Mouse (Mus musculus): ENCODE measurements at regions not wholly inside any gene's neighbourhood (a gene's known extent, or its start where the extent isn't known, plus 50 kb on each side); places are given as distances from the start of the nearest gene placed in this dataset.

- H3K4me3 ChIP-seq: no peak overlapping the region
- H3K27me3 ChIP-seq (ENCODE audit: control insufficient read depth, insufficient read depth, low read length): no peaks in the 10 kb centered on the region
- DNase-seq: no peak
- no peak overlapping the region for H3K9ac ChIP-seq (ENCODE audit: low read depth, low read length)
- H3K79me2 ChIP-seq (replicated peaks; ENCODE audit: control insufficient read depth, insufficient read depth, low read length): no peaks in the 10 kb centered on the region
- intact Hi-C loops (cut with DNase I): no loop called here
- no peaks in the 10 kb centered on the region for H3K36me3 ChIP-seq (ENCODE audit: control insufficient read depth, insufficient read depth, low read length)
- H3K4me1 ChIP-seq (ENCODE audit: control insufficient read depth, insufficient read depth, low read length): no peaks in the 10 kb centered on the region
- H3K27ac ChIP-seq: no peak overlapping the region
- WGBS: 59% methylated on average over 9 of the region's 9 CpGs
- TF ChIP-seq CTCF (IDR thresholded peaks at IDR 0.05): no peak
- TF ChIP-seq EP300 (IDR thresholded peaks at IDR 0.05; ENCODE audit: insufficient read depth, low read depth, low read length): no peak
- no peak for TF ChIP-seq POLR2A (IDR thresholded peaks at IDR 0.05; ENCODE audit: insufficient read depth, low read depth, low read length)
Observed at GRCm38 (mm10) chr1:36012081-36012765, 56.0 kb upstream of the Hs6st1 start.

- H3K36me3 ChIP-seq (ENCODE audit: control insufficient read depth, insufficient read depth, low read length): no peaks in the 10 kb centered on the region
- H3K4me3 ChIP-seq: no peak overlapping the region
- 72% methylated on average over 11 of the region's 11 CpGs for WGBS
- H3K27me3 ChIP-seq (ENCODE audit: control insufficient read depth, insufficient read depth, low read length): no peaks in the 10 kb centered on the region
- DNase-seq: no peak
- H3K79me2 ChIP-seq (replicated peaks; ENCODE audit: control insufficient read depth, insufficient read depth, low read length): no peaks in the 10 kb centered on the region
- intact Hi-C loops (cut with DNase I): no loop called here
- H3K9ac ChIP-seq (ENCODE audit: low read depth, low read length): no peak overlapping the region
- TF ChIP-seq EP300 (IDR thresholded peaks at IDR 0.05; ENCODE audit: insufficient read depth, low read depth, low read length) (no peak), CTCF (IDR thresholded peaks at IDR 0.05) (no peak), POLR2A (IDR thresholded peaks at IDR 0.05; ENCODE audit: insufficient read depth, low read depth, low read length) (no peak)
- no peak overlapping the region for H3K27ac ChIP-seq
- no peaks in the 10 kb centered on the region for H3K4me1 ChIP-seq (ENCODE audit: control insufficient read depth, insufficient read depth, low read length)
Observed at GRCm38 (mm10) chr1:36013823-36014341, 54.3 kb upstream of the Hs6st1 start.

GRCm38 (mm10) chr1:36014372-36014771, 53.8 kb upstream of the Hs6st1 start:
- no peak overlapping the region for H3K27ac ChIP-seq
- H3K4me3 ChIP-seq: no peak overlapping the region
- no peak for DNase-seq
- intact Hi-C loops (cut with DNase I): no loop called here
- H3K36me3 ChIP-seq (ENCODE audit: control insufficient read depth, insufficient read depth, low read length): no peaks in the 10 kb centered on the region
- 81% methylated on average over 7 of the region's 7 CpGs for WGBS
- no peaks in the 10 kb centered on the region for H3K4me1 ChIP-seq (ENCODE audit: control insufficient read depth, insufficient read depth, low read length)
- no peaks in the 10 kb centered on the region for H3K79me2 ChIP-seq (replicated peaks; ENCODE audit: control insufficient read depth, insufficient read depth, low read length)
- no peaks in the 10 kb centered on the region for H3K27me3 ChIP-seq (ENCODE audit: control insufficient read depth, insufficient read depth, low read length)
- TF ChIP-seq POLR2A (IDR thresholded peaks at IDR 0.05; ENCODE audit: insufficient read depth, low read depth, low read length): no peak
- TF ChIP-seq EP300 (IDR thresholded peaks at IDR 0.05; ENCODE audit: insufficient read depth, low read depth, low read length): no peak
- TF ChIP-seq CTCF (IDR thresholded peaks at IDR 0.05): no peak
- H3K9ac ChIP-seq (ENCODE audit: low read depth, low read length): no peak overlapping the region

- 91% methylated on average over 5 of the region's 5 CpGs for WGBS
- Histone ChIP-seq H3K27ac (no peak overlapping the region), H3K36me3 (ENCODE audit: control insufficient read depth, insufficient read depth, low read length) (no peaks in the 10 kb centered on the region), H3K79me2 (replicated peaks; ENCODE audit: control insufficient read depth, insufficient read depth, low read length) (no peaks in the 10 kb centered on the region), H3K4me1 (ENCODE audit: control insufficient read depth, insufficient read depth, low read length) (no peaks in the 10 kb centered on the region), H3K27me3 (ENCODE audit: control insufficient read depth, insufficient read depth, low read length) (no peaks in the 10 kb centered on the region), H3K4me3 (no peak overlapping the region), H3K9ac (ENCODE audit: low read depth, low read length) (no peak overlapping the region)
- TF ChIP-seq POLR2A (IDR thresholded peaks at IDR 0.05; ENCODE audit: insufficient read depth, low read depth, low read length): no peak
- TF ChIP-seq CTCF (IDR thresholded peaks at IDR 0.05): no peak
- no peak for TF ChIP-seq EP300 (IDR thresholded peaks at IDR 0.05; ENCODE audit: insufficient read depth, low read depth, low read length)
- intact Hi-C loops (cut with DNase I): no loop called here
- DNase-seq: no peak
Observed at GRCm38 (mm10) chr1:36015210-36015609, 53.0 kb upstream of the Hs6st1 start.

GRCm38 (mm10) chr1:36016566-36016965, 51.6 kb upstream of the Hs6st1 start:
- H3K27me3 ChIP-seq (ENCODE audit: control insufficient read depth, insufficient read depth, low read length): no peaks in the 10 kb centered on the region
- H3K79me2 ChIP-seq (replicated peaks; ENCODE audit: control insufficient read depth, insufficient read depth, low read length): no peaks in the 10 kb centered on the region
- H3K9ac ChIP-seq (ENCODE audit: low read depth, low read length): no peak overlapping the region
- WGBS: 51% methylated on average over 4 of the region's 4 CpGs
- H3K4me1 ChIP-seq (ENCODE audit: control insufficient read depth, insufficient read depth, low read length): no peaks in the 10 kb centered on the region
- DNase-seq: no peak
- no peak overlapping the region for H3K27ac ChIP-seq
- H3K4me3 ChIP-seq: no peak overlapping the region
- intact Hi-C loops (cut with DNase I): no loop called here
- no peaks in the 10 kb centered on the region for H3K36me3 ChIP-seq (ENCODE audit: control insufficient read depth, insufficient read depth, low read length)
- TF ChIP-seq EP300 (IDR thresholded peaks at IDR 0.05; ENCODE audit: insufficient read depth, low read depth, low read length) (no peak), POLR2A (IDR thresholded peaks at IDR 0.05; ENCODE audit: insufficient read depth, low read depth, low read length) (no peak), CTCF (IDR thresholded peaks at IDR 0.05) (no peak)

- peak in 1 of 2 experiments; percentile 10 for DNase-seq
- WGBS: 31% methylated on average over 7 of the region's 7 CpGs
- H3K9ac ChIP-seq (ENCODE audit: low read depth, low read length): no peak overlapping the region
- no peak overlapping the region for H3K4me3 ChIP-seq
- no peak for TF ChIP-seq EP300 (IDR thresholded peaks at IDR 0.05; ENCODE audit: insufficient read depth, low read depth, low read length)
- TF ChIP-seq POLR2A (IDR thresholded peaks at IDR 0.05; ENCODE audit: insufficient read depth, low read depth, low read length): no peak
- no peak for TF ChIP-seq CTCF (IDR thresholded peaks at IDR 0.05)
- H3K4me1 ChIP-seq (ENCODE audit: control insufficient read depth, insufficient read depth, low read length): no peaks in the 10 kb centered on the region
- intact Hi-C loops (cut with DNase I): no loop called here
- H3K27me3 ChIP-seq (ENCODE audit: control insufficient read depth, insufficient read depth, low read length): no peaks in the 10 kb centered on the region
- H3K36me3 ChIP-seq (ENCODE audit: control insufficient read depth, insufficient read depth, low read length): no peaks in the 10 kb centered on the region
- H3K79me2 ChIP-seq (replicated peaks; ENCODE audit: control insufficient read depth, insufficient read depth, low read length): no peaks in the 10 kb centered on the region
- no peak overlapping the region for H3K27ac ChIP-seq
Observed at GRCm38 (mm10) chr1:36017061-36017461, 51.1 kb upstream of the Hs6st1 start.

Data from heart, adult 2 months (tissue).